Mouse (Mus musculus) embryo, embryonic 10 days (tissue): ENCODE measurements around the gene Lbhd2.

Experiments
- DNase-seq: peaks from one replicate; pipeline ENCODE4 v3.0.0-alpha.2; 2015; ENCODE audit warnings: low spot score

Lbhd2 gene

DNA sequence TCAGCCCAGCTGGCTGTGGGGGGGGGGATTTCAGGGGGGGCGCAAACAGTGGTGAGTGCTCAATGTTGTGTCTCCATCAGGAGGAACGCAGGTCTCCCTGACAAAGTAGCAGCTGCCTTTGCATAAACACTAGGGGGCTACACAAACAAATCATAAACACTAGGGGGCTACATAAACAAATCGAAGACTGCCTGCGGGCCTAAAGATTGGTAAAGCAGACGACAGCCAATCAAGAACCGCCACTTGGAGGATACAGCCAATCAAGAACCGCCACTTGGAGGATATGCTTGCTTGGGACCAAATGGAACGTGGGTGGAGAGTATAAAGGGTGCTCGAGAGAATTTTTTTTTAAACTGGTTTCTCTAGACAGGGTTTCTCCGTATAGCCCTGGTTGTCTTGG lies 1.7 kb upstream of the Lbhd2 start:
- DNase-seq = no peak

DNA sequence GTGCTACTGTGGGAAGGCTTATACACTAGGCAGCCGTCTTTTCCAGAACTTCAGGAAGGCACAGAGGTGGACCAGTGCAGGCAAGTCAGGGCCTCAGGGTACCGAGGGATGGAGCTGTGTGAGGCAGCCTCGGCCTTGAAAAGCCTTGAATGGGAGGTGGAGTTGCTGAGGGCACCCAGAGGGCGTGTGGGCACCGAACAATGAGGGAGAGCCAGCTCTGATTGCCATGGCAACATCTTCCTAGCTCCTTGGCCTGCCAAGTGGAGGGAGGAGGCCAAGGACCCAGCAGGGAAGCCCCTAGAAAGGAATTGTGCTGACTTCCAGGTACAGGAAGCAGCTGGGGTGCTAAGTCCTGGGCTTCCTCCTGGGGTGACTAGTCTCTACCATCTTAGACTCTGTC lies 3.0 kb downstream of the Lbhd2 start:
- DNase-seq = no peak

DNA sequence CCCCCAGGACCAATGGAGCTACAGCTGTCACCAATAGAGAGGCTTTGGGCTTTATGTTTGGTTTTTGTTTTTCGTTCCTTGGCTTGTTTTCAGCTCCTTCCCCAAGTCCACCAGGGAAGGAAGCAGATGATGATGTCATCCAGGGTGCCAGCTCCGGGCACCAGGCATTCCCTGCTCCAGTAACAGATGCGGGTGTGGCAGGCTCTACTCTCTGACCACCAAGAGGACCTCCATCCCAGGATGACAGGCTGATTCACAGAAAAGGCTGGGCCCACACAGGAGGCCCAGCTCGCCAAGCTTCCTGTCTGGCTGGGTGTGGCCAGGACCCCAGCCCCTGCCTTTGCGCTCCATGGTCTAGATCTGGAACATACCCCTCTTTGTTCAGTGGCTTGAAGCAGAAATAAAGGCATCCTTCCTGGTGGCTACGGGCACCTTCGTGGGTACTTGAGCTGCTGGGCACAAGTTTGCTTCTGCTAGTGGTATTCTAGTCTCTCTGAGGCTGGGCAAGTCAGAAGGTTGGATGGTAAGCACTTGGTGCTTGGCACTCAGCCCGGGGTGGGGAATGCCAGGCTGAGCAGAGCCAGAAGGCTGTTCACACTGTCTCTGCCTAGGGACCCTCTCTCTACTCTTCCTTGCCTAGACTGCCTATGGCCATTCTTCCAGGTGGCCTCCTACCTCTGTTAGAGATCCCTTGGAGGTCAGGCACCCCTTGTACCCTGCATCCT lies 5.2 kb downstream of the Lbhd2 start:
- DNase-seq = no peak

DNA sequence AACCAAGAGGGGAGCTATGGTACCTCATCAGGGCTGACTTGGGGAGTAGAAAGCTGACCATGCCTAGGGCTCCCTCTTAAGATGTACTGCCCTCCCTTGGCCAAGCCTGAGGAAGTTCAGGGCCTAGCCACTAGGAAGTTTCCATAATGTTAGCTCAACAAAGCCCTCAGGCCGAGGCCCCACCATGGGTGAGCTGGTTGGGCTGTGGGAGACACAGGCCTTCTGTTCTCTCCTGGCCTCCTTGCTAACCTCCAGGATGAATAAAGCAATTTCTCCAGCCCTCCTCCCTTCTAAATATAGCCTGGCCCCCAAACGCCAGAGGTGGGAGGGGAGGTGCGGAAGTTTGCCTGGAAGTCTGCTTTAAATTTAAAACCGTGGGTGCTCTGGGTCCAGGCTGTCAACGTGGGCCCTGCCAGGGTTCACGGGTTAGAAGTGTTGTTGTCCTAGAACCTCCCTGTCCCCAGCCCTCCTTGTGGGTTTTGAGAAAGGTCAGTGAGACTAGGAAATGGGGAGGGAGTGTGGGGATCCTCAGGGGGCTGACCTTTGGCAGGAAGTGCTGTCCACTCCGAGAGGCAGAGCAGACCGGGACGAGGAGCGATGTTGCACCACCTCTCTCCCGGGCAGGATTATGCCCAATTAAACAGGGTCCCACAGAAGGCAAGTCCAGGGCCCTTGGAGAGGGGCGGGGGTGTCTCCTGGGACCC lies 6.1 kb downstream of the Lbhd2 start:
- no peak for DNase-seq

DNA sequence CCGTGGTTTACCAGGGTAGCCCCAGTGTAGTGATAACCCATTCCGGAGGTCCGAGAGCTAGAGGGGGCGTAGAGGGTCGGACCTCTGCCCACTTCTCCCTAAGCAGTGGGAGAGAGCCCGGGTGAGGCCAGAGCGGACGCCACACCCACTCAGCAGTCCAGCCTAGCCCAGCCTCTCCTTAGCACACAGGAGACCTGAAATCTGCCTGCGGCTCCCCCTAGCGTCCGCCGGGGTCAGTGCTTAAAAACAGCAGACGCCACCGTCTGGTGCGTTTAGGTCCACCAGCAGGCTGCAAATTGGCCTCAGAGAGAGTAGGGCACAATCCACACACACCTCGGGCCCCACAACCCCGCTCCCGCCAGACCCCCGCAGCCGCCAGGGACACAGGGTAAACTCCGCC lies 6.7 kb downstream of the Lbhd2 start:
- peak; percentile 90 for DNase-seq

DNA sequence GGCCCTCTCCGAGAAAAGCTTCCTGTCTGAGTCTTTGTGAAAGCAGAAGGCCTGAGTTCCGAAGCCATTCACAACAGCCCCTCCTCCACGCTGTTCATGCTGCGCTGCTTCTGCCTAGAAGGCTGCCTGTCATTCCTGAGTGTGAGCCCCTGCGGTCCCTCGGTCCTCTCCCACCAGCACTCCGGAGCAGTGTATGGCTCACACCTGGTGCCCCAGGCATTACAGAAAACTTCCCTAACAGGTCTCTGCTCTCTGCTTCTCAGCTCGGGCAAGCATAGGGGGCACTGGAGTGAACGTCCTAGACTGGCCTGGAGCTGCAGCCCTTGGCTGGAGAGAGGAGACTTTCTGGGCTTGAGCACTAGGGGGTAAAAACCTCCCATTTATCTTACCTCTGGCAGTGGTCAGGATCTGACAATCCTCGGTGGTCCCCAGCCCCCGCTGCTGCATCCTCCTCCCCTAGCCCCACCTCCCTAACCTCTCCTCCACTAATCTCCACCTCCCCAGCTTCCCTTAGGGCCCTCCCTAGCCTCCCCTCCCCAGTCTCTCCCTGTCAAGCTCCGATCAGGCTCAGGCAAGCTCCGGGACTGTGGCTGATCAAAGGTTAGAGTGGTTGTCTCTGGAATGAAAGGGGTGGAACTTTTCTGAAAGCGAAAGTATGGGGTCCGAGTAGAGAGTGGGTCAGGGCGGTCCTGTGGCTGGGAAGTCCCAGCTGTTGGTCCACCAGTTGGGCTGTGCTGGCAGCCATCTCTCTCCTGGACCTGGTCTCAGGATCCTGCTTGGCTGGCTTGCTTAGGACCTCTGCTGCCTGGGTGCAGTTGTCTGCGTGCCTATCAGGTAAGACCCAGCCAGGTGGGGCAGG lies 10.5 kb downstream of the Lbhd2 start, which contains the start of gene Exoc3l4:
Gene Exoc3l4, plus strand, starts transcription at position 97 of the 859 bp plus-strand sequence.
- DNase-seq = peak; percentile 67

DNA sequence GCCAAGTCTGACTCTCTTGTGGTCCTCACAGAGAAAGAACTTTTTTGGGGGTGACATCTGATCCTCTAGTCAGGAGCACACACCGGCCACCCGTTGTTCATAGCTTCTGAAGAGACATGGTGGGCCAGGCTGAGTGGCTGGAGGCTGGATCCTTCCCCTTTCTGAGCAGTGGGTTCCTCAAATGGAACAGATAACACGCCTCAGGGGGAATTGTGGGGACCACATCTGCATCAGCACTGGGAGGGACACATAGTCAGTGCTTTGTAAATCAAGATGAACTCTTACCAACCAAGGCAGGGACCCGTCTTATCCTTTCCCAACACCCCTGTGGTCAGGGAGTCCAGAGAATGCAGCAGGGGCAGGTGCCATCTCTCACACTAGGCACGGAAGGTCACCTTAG lies 13.3 kb downstream of the Lbhd2 start:
- DNase-seq = no peak

DNA sequence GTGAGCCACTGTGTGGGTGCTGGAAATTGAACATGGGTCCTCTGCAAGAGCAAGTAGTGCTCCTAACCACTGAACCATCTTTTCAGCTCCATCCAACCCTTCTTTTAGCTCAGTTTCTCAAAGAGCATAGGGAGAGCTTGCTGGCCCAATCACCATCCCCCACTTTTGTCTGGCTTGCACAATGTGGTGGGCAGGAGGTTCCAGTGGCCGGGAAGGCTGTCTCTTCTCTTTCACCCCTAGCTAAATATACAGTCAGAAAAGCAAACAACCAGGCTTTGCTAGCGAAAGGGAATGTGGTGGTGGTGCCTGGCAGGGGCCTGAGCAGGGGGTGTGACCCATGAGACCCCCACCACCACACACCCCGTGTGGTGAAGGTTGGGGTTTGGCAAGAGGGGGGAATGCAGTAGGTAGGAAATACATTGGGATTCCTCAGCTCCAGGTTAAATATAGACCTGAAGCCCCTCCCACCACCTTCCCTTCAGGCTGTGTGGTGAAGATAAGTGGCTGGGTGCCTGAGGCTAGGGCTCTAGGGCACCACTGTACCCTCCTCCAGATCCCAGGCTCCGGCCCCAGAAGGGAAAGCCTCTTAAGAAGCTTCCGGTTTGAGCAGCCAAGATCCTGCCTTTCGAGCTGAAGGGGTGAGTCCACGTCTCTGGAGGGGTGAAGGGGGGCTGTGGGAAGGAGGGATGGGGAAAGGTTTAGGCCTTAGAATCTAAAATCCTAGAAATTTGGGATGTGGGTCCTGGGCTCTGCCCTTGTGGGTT lies 14.5 kb downstream of the Lbhd2 start:
- no peak for DNase-seq

DNA sequence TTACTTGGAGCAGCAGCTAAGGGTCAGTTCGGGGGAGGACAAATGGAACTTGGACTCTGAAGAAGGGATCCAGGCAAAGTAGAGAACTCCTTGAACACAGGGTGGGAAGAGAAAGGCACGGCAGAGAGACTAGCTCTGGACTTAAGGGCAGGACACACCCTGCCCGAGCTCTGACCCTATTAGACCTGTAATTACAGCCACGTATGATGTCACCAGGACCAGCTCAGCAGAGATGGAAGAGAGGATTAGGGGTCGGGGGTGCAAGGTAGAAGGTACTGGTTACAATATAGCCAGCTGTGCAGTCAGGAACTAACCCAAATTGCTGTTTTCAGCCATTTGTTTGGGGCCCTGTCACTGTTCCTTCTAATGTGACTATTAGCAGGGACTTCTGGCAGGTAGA lies 16.2 kb downstream of the Lbhd2 start:
- no peak for DNase-seq

DNA sequence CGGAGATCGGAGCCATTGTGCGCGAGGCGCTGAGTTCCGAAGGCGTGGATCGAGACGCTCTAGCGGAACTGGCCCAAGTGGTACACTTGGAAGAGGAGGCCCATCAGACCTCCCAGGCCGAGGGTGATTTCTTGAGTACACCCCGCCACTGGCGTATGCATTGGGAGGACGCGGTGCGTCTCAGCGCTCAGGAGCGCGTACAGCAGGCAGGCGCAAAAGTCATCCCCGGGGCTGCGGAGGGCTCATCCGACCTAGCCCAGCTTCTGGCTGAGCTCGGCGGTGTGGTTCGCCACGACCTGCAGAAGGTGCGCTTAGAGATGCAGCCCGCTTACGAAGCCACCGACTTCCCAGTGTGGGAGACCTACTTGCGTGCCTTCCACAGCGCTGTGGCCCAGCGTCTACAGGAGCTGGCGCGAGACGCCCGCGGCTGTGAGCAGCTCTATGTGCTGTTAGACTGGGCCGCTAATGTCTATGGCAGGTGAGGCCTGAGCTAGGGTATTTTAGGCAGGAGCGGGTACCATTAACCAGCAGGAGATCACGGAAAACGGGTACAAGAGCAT lies 17.0 kb downstream of the Lbhd2 start:
- no peak for DNase-seq

DNA sequence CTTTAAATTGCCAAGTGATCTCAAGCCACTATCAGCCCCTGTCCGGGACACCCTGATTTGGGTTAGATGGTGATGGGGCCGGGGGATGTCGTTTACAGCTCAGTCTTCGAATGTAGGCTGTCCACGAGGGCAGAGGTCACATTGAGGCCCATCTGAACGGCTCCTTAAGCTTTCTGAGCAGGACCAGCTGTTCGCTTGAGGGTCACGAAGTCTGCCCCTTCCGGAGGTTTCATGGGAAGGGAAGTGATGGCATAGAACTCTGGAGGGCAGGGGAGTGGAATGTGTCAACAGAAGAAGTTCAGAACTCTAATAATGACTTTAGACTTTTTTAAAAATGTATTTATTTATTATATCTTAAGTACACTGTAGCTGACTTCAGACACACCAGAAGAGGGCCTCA lies 17.9 kb downstream of the Lbhd2 start:
- DNase-seq = no peak

DNA sequence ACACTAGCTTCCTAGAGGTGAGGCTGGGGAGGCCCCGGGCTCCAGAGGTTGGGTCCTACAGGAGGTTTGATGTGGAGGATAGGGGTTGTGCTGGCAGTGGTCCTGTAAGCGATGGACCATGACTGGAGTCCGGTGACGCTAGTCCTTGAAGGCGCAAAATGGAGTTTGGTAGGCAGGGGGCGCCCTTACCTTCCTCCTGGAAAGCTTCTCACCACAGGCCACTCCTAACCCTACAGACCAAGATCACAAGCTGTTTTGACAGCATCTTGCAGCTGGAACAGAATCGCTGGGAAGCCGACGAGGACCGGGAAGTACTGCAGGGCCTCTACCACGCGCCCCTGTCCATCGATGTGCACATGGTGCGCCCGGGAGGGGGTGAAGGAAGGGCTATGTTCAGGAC lies 18.6 kb downstream of the Lbhd2 start:
- peak; percentile 93 for DNase-seq

DNA sequence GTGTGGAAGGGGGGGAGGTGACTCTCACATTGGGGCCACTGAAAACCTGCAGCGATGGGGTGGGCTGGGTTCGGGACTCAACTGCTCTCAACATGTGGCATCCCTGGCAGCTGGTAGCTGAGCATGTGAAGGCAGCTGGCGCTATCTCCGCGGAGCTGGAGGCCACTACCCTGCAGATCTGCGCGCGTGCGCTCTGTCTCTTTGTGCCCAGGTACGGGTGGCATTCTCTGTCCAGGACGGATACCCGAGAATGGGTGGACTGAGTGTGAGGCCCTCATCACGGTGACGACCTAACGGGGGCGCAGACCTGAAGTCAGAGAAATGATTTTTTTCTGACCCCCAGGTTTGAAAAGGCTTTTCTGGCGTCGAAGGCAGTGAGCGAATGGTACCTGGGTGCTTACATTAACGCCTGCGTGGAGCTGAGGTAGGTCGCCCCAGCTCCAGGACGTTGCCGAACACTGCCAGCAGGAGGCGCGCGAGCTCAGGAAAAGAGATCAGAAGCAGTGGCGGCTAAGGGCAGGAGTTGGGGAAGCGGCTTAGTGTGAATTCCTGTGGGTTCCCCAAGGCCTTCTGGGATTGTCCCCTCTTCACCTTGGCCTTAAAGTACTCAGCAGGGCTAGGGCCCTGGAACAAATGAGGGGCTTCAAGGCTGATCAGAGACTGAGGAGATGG lies 19.3 kb downstream of the Lbhd2 start:
- peak; percentile 94 for DNase-seq

DNA sequence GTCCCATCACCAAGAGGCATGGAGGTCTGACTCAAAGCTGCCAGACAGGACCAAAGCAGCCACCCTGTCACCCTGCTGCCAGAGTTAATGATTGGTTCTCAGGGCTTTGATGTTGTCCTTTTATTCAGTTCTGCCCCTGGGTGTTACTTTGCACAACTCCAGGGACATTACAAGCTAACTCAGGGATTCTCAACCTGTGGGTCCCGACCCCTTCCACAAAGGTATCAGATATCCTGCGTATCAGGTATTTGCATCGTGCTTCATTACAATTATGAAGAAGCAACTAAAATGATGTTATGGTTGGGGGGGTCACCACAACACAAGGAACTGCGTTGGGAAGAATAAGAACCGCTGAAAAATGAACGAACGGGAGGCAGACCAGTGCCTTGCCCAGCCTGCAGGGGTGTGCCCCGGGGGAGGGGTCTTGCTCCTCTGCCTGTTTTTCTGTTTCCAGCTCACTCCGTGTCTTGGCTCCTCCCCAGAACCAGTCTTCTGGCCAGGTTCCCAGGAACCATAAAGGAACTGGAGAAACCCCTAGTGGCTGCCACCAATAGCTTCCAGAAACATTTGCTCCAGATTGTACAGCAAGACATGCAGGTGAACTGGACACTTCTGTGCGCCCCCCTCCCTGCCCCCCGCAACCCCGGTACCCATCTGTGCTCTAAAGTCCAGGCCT lies 21.0 kb downstream of the Lbhd2 start:
- no peak for DNase-seq

DNA sequence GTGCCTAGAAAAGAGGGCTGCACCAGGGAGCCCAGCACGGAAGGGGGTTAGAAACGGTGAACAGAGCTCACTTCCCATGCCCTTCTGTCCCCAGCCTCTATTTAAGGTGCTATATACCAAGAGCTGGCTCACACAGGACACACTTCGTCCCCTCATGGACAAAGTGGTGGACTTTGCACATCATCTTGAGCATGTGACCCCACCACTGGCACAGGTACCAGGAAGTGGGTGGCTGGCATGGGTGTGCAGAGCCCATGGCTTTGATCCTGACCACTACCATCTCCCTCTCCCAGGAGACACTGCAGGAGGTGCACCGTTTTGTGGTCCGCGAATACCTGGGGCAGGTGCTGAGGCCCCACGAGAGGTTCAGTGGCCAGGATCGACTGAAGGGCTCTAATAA lies 21.8 kb downstream of the Lbhd2 start:
- DNase-seq = no peak

DNA sequence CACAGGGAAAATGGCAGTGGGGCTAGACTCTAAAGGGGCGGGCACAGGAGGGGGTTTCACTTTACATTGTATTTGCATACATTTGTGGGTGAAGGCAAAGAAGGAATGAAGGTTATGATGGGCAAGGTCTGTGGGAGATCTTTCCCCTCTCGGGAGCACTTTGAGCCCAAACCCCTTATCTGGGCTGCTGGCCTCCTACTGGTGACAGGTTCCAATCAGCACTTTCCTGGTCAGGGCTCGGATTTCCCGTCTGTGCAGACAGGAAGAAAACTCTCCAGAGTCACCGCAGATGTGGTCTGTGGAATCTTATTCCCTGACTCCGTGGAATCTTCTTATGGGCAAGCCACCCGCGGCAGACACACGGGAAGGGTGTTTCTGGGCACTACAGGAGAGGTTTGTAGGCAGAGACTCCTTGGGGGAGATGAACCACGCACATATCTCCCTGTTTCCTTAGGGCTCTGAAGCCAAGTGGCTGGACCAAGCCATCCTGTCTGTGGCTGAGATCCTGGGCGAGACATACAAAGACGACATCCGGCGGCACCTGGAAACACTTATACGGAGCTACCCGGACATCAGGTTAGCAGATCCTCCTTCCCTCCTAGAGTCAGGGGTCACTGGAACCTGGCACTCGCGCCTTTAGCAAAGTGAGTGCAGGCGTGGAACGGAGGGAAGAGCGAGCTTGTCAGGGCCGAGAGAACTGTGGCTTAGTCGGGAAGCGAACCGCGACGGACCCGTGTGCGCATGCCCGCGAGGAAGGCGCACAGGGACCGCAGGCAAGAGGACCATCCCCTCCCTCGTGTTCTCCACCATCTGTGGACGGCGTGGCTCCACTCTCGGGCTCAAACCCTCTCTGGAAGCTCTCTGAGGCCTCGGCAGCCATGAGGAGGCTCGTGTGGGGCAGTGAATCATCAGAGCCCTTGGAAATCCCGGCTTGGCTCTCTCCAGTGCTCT lies 22.6 kb downstream of the Lbhd2 start:
- peak; percentile 81 for DNase-seq

DNA sequence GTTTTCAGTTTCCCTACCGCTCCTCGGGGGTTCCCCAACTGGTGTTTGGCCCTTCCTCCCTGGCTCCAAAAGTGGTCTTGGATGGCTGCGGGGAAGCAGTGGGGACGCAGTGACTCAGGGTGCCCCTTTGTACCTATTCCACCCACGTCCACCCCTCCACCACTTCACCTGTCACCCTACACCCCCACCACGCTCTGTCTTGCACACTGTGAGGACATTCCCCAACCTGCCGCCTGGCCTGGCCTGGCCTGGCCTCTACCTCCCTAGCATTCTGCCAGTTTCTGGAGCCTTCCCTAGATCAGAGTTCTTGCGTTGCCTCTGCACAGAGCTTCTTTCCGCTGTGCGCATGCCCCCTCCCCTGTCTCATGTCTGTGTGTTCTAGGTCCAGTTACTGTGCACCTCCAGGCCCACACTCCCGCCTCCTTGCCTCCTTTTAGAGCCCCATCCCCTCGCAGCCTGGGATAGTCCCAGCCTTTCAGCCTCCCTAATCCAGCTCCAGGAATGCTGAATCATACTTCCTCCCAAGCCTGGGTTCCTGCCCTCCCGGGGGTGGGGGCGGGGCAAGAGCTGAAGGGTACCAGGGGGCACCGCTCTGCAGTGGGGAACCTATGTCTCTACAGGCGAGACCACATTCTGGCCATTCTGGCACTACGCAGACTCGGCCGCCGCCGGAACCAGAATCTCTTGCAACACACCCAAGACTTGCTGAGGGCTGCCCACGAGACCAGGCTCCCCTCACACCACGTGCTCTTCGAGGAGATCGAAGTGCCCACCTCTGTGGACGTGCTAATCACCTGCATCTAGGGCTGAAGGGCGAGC lies 23.6 kb downstream of the Lbhd2 start:
- peak; percentile 24 for DNase-seq
